Mouse (Mus musculus) small intestine, adult 2 months (tissue): ENCODE measurements at regions not wholly inside any gene's neighbourhood (a gene's known extent, or its start where the extent isn't known, plus 50 kb on each side); places are given as distances from the start of the nearest gene placed in this dataset.

Source experiments
- CTCF ChIP-seq: fragments of 200-500 bp; IDR thresholded peaks from 2 replicates; pipeline ENCODE4 v1.5.1; 2012; ENCODE audit warnings: low read depth, mild to moderate bottlenecking, control low read depth, inconsistent platforms, low read length, moderate library complexity, mixed read lengths; ENCODE audit not compliant: insufficient replicate concordance, insufficient read length; ENCODE audit errors: extremely low read depth
- POLR2A ChIP-seq: fragments of 200-500 bp; IDR thresholded peaks from 2 replicates; pipeline ENCODE4 v1.6.1; 2012; ENCODE audit warnings: low read depth, mild to moderate bottlenecking, control low read depth, inconsistent platforms, low read length, moderate library complexity

DNA sequence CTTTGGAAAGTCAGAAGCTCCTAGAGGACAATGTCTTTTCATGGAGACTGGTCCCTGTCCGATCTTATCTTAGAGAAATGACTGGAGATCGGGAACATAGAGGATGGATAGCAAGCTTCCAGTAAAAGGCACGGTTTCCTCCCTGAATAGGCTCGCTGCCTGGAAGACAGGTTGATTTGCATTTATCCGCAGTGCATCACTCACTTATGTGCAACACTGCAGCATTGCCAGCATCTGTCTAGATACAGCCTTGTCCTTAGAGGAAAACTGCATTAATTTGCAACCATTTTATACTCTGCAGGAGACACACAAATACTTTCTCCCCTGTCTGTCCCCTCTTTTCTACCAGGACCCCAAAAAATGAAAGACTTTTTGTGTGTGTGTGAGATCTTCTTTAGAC, 926.4 kb downstream of the Synb start:
- TF ChIP-seq POLR2A, result no peak
- no peak for TF ChIP-seq CTCF
